Mouse (Mus musculus) frontal cortex, postnatal 25 days (tissue): ENCODE measurements around the gene Pcsk7.

Experiments
- DNase-seq, 2 experiments: peaks; one replicate each; pipeline ENCODE4 v3.0.0; 2022; ENCODE audit warnings: low spot score in 2 of 2

Gene Pcsk7

DNA sequence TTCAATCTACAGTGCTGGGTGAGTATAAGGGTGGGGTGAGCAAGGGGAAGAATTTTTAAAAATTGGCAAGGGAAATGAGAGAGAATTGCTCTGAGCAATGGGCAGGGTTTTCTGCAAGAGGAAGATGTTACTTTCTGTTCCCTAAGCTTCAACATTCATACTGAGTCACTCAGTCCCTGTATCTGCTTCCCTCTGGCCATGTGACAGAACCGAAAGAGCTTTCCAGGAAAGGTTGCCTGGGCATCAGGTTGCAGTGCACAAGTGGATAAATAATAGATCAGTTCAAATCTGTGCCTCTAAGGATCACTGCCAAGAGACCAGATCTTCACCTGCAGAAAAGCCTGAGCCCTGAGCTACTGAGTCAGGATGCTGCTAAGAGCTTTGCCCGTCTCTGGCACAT, 55.6 kb downstream of the Pcsk7 start:
- no peak for DNase-seq

DNA sequence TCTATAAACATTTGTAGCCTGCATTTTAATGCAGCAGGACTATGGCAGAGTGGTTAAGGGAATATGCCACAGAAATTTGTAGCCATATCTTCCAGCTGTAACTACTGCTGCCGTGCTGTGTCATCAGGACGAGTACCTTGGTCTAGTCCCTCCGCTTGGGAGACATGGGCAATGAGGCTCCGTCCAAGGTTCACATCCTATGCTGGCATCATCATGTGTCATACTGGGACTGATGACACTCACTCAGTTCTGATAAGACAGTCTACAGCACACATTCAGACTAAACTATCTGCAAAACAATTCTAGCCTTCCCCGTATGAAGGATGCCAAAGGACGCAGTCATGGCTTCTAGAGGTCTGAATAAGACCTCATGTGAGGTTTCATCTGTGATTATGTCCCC, 57.3 kb downstream of the Pcsk7 start:
- no peak for DNase-seq

- no peak for DNase-seq
Measured at GRCm38 (mm10) chr9:45976884-45977283, 70.6 kb downstream of the Pcsk7 start.
